Comparison of ENCODE assay signal across 7 mouse cellular contexts in the genomic region with DNA sequence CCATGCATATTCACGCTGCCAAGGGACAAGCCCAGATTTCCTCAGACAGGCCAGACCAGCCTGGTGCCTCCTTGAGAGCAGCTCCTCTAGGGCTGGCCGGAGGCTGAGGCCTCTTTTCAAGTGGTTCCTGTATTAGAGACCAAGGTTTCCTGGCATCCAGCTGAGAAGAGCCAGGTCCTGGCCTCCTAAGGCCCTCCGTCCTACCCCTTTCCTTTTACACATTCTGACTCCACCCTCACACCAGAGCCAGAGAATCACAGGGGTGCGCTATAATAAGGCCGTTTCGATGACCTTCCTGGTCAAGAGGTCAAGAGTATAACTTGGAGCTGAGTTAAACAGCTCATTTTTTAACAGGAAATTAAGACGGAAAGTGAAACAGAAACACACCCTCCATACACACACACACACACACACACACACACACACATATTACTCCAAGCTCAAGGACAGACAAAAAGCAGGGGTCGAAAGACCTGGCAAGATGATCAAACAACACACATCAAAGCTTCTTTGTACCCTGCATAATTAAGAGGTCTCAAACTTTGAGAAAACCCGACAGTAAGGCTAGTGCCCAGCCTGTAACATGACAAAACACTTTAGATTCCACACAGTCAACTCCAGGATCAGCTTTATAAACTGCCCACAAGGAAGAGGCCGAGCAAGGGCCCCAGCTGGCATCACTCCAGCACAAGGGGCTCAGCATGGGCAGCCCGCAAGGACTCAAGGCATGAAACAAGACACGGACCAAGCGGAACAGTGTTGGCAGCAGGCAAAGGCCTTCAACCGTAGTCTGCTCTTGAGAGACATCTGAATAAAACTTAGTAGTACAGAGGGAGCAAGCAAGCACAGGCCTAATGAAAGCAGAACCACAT. TPM values are rescaled to one million over a fixed set of nuclear protein-coding genes. Genes with fewer than 3 reads are reported as not detected.
A peak's percentile ranks its signal among the peaks of the same experiment; 100 is the strongest.
DNase-seq lines count a peak whose midpoint lies in the region; ATAC-seq and TF ChIP-seq lines count a peak whose summit lies in the region.
"Not testable (repeated sequence)": the region's sequence is repeated elsewhere in the genome, so short reads cannot be mapped to it uniquely, and the experiment has no call there.

No protein-coding gene starts in this region.

- H3K4me3 ChIP-seq in CH12.LX (replicated peaks in 1 of 3; ENCODE audit: low read depth in 2 of 3, low read length in 2 of 3, poor library complexity in 1 of 3); hindbrain, postnatal 0 days (ENCODE audit: low read length); lung, embryonic 15.5 days; midbrain, postnatal 0 days (ENCODE audit: low read depth, low read length): not testable (repeated sequence)

- not testable (repeated sequence) for H3K9me3 ChIP-seq in CH12.LX (replicated peaks; ENCODE audit: low read length); hindbrain, postnatal 0 days (ENCODE audit: low read length); lung, embryonic 15.5 days; midbrain, postnatal 0 days (ENCODE audit: low read length)

- TF ChIP-seq CTCF in CH12.LX (conservative IDR thresholded peaks at IDR 0.05 in 1 of 2, IDR thresholded peaks at IDR 0.05 in 1 of 2; ENCODE audit: low read depth in 2 of 2, low read length in 2 of 2); hindbrain, postnatal 0 days (IDR thresholded peaks at IDR 0.05; ENCODE audit: low read depth); midbrain, postnatal 0 days (IDR thresholded peaks at IDR 0.05): not testable (repeated sequence)

- H3K36me3 ChIP-seq in CH12.LX (replicated peaks in 1 of 2; ENCODE audit: control insufficient read depth in 1 of 2, insufficient read depth in 1 of 2, low read length in 1 of 2); hindbrain, postnatal 0 days (ENCODE audit: insufficient read depth, low read length); lung, embryonic 15.5 days; midbrain, postnatal 0 days (ENCODE audit: insufficient read depth, low read length): not testable (repeated sequence)

- peak overlapping the region; percentile 78; the same call in 1 of the 2 replicates for H3K4me2 ChIP-seq in CH12.LX (ENCODE audit: insufficient read depth, low read depth, poor library complexity, severe bottlenecking)
- not testable (repeated sequence) for H3K4me2 ChIP-seq in hindbrain, postnatal 0 days (ENCODE audit: low read depth, low read length); lung, embryonic 15.5 days; midbrain, postnatal 0 days (ENCODE audit: low read depth, low read length, poor library complexity, severe bottlenecking)

- in situ Hi-C loops in CH12.LX (cut with MboI; ENCODE audit: low pct_ligation_motif_present, low pct_unique_long_range_greater_than_20kb, low sequenced_read_pairs): not testable (repeated sequence)

- not testable (repeated sequence) for H3K27me3 ChIP-seq in CH12.LX (replicated peaks); hindbrain, postnatal 0 days (ENCODE audit: insufficient read depth, low read length); lung, embryonic 15.5 days; midbrain, postnatal 0 days (ENCODE audit: insufficient read depth, low read length)

- H3K9ac ChIP-seq in CH12.LX (ENCODE audit: insufficient read depth, low read depth); hindbrain, postnatal 0 days (replicated peaks; ENCODE audit: low read length); lung, embryonic 15.5 days; midbrain, postnatal 0 days (replicated peaks; ENCODE audit: low read length, poor library complexity, severe bottlenecking): not testable (repeated sequence)

- TF ChIP-seq RAD21 in CH12.LX (IDR thresholded peaks at IDR 0.05; ENCODE audit: low read depth, low read length): not testable (repeated sequence)

- not testable (repeated sequence) for H3K27ac ChIP-seq in CH12.LX (ENCODE audit: insufficient read depth, low read depth); hindbrain, postnatal 0 days; midbrain, postnatal 0 days (ENCODE audit: low read depth, low read length)
- H3K27ac ChIP-seq in lung, embryonic 15.5 days: peak overlapping the region; percentile 50

- 44% methylated on average over 13 of the region's 14 CpGs for WGBS in hindbrain, postnatal 0 days
- 28% methylated on average over 13 of the region's 14 CpGs for WGBS in lung, embryonic 15.5 days
- WGBS in midbrain, postnatal 0 days: 48% methylated on average over 12 of the region's 14 CpGs

- H3K79me2 ChIP-seq in CH12.LX (replicated peaks; ENCODE audit: control insufficient read depth, extremely low read depth, insufficient read depth, poor library complexity, severe bottlenecking): not testable (repeated sequence)

- dilution Hi-C loops in CH12.LX (cut with MboI; ENCODE audit: extremely low pct_ligation_motif_present, extremely low pct_unique_long_range_greater_than_20kb, low sequenced_read_pairs): not testable (repeated sequence)

- peak; percentile 19 for ATAC-seq in hindbrain, postnatal 0 days
- not testable (repeated sequence) for ATAC-seq in lung, embryonic 15.5 days (ENCODE audit: borderline replicate concordance, extremely low read depth, low FRiP score, low TSS enrichment); midbrain, postnatal 0 days (ENCODE audit: low FRiP score)

- not testable (repeated sequence) for DNase-seq in CH12.LX (ENCODE audit: extremely low read depth)
- DNase-seq in embryo, embryonic 10 days (ENCODE audit: low spot score): peak; percentile 3
- peak; percentile 73 to 75 for DNase-seq in heart, adult 9 months (ENCODE audit: low spot score in 2 of 2)
- peak; percentile 0 for DNase-seq in hindbrain, postnatal 0 days (ENCODE audit: low spot score)
- peak; percentile 75 for DNase-seq in kidney, postnatal 14 days
- peak; percentile 30 for DNase-seq in midbrain, postnatal 0 days (ENCODE audit: low spot score)

- TF ChIP-seq EP300 in CH12.LX (IDR thresholded peaks at IDR 0.05; ENCODE audit: low read length): not testable (repeated sequence)

- TF ChIP-seq POLR2A in CH12.LX (IDR thresholded peaks at IDR 0.05; ENCODE audit: low read depth, low read length): not testable (repeated sequence)

- not testable (repeated sequence) for H3K4me1 ChIP-seq in CH12.LX (ENCODE audit: control insufficient read depth in 1 of 2, insufficient read depth in 2 of 2); hindbrain, postnatal 0 days (ENCODE audit: insufficient read depth, low read length); lung, embryonic 15.5 days; midbrain, postnatal 0 days (ENCODE audit: insufficient read depth, low read length)

RNA-seq across cellular contexts. Expression of gene Gm49673, which starts 3.5 kb away (rescaled TPM):
- total RNA-seq in CH12.LX (2012; rRNA removed): 0.17 TPM in 1 of 2 replicates, not detected in the other
- not detected in 2 replicates for total RNA-seq in CH12.LX (2014; rRNA removed)
- polyA plus RNA-seq in CH12.LX (2012; ENCODE audit: insufficient read length, low read depth): 0.10 TPM in 1 of 2 replicates, not detected in the other
- total RNA-seq in hindbrain, postnatal 0 days (2014; rRNA removed): 1.6 and 6.0 TPM in 2 replicates
- polyA plus RNA-seq in hindbrain, postnatal 0 days (2015; fragmentation: Nextera tagmentation; extraction: Ambion mirVana): 0.35 and 0.79 TPM in 2 replicates
- 0.21 and 0.65 TPM in 2 replicates for polyA plus RNA-seq in lung, embryonic 15.5 days (2015; fragmentation: Nextera tagmentation; extraction: Ambion mirVana)
- total RNA-seq in midbrain, postnatal 0 days (2014; rRNA removed): 3.5 and 5.8 TPM in 2 replicates
- 0.48 TPM in 1 of 2 replicates, not detected in the other for polyA plus RNA-seq in midbrain, postnatal 0 days (2015; fragmentation: Nextera tagmentation; extraction: Ambion mirVana)

RNA-seq across cellular contexts. Expression of gene Rnaset2a, which starts 3.9 kb away (rescaled TPM):
- 33.0 and 53.2 TPM in 2 replicates for total RNA-seq in CH12.LX (2012; rRNA removed)
- total RNA-seq in CH12.LX (2014; rRNA removed): 22.1 and 23.5 TPM in 2 replicates
- 15.0 and 17.0 TPM in 2 replicates for polyA plus RNA-seq in CH12.LX (2012; ENCODE audit: insufficient read length, low read depth)
- 13.7 and 26.9 TPM in 2 replicates for total RNA-seq in hindbrain, postnatal 0 days (2014; rRNA removed)
- 24.0 and 25.4 TPM in 2 replicates for polyA plus RNA-seq in hindbrain, postnatal 0 days (2015; fragmentation: Nextera tagmentation; extraction: Ambion mirVana)
- 37.3 and 37.5 TPM in 2 replicates for polyA plus RNA-seq in lung, embryonic 15.5 days (2015; fragmentation: Nextera tagmentation; extraction: Ambion mirVana)
- total RNA-seq in midbrain, postnatal 0 days (2014; rRNA removed): 12.9 and 17.4 TPM in 2 replicates
- polyA plus RNA-seq in midbrain, postnatal 0 days (2015; fragmentation: Nextera tagmentation; extraction: Ambion mirVana): 12.6 and 15.1 TPM in 2 replicates

RNA-seq across cellular contexts. Expression of gene Fgfr1op, which starts 21.3 kb away (rescaled TPM):
- total RNA-seq in CH12.LX (2012; rRNA removed) (29.8 and 34.7 TPM in 2 replicates), CH12.LX (2014; rRNA removed) (56.3 and 60.7 TPM in 2 replicates)
- 46.9 and 55.3 TPM in 2 replicates for polyA plus RNA-seq in CH12.LX (2012; ENCODE audit: insufficient read length, low read depth)
- total RNA-seq in hindbrain, postnatal 0 days (2014; rRNA removed): 11.8 and 17.3 TPM in 2 replicates
- polyA plus RNA-seq in hindbrain, postnatal 0 days (2015; fragmentation: Nextera tagmentation; extraction: Ambion mirVana): 18.6 and 20.4 TPM in 2 replicates
- 33.9 and 35.9 TPM in 2 replicates for polyA plus RNA-seq in lung, embryonic 15.5 days (2015; fragmentation: Nextera tagmentation; extraction: Ambion mirVana)
- 13.2 and 19.1 TPM in 2 replicates for total RNA-seq in midbrain, postnatal 0 days (2014; rRNA removed)
- polyA plus RNA-seq in midbrain, postnatal 0 days (2015; fragmentation: Nextera tagmentation; extraction: Ambion mirVana): 16.6 and 17.9 TPM in 2 replicates
